Mouse (Mus musculus) cortical plate, adult 2 months (tissue): ENCODE measurements around the gene Pcnt.

Experiments used
- CTCF ChIP-seq: fragments of 200-500 bp; IDR thresholded peaks from 2 replicates; pipeline ENCODE4 v1.5.1; 2011; ENCODE audit warnings: mild to moderate bottlenecking, control low read depth, low read length; ENCODE audit not compliant: insufficient read depth; ENCODE audit errors: extremely low read depth
- POLR2A ChIP-seq: fragments of 200-500 bp; IDR thresholded peaks from 2 replicates; pipeline ENCODE4 v1.6.1; 2011; ENCODE audit warnings: mild to moderate bottlenecking, low read length, control low read depth; ENCODE audit not compliant: insufficient read depth; ENCODE audit errors: extremely low read depth

DNA sequence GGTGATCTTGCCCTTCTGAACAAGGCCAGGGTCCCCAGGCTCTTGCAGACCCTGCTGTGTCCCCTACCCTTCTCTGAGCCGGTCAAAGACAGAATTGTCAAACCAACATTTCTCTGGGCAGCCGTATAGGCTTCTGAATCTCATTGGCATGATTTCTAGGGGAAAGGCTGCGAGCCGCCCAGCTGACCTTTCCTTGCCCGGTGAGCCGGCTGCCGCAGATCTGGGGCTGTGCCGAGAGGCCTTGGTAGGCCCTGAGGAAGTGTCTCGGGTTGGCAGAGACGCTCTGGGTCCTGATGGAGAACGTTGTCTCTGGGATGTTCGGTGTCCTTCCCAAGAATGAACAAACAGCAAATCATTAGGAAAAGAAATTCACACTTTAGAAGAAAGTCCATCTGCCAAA lies 88.6 kb downstream of the Pcnt start:
- TF ChIP-seq CTCF (no peak), POLR2A (no peak)
